18 mouse cellular contexts compared by ENCODE assay signal in genomic region chr5:54034680-54035079, GRCm38 (mm10). TPM values are rescaled to one million over a fixed set of nuclear protein-coding genes. Genes with fewer than 3 reads are reported as not detected.
DNase-seq lines count a peak whose midpoint lies in the region; ATAC-seq and TF ChIP-seq lines count a peak whose summit lies in the region.
"Had no signal": no experiment of that assay in that cellular context is flagged by ENCODE, and none has a peak within 500 bp of the region (broad histone marks: within the 10 kb centered on the region; RNA-seq: fewer than 3 reads in every experiment).

No protein-coding gene starts in this region.

- no peak for ATAC-seq in heart, embryonic 13.5 days (ENCODE audit: extremely low read depth, insufficient number of reproducible peaks, low FRiP score, low TSS enrichment)
- ATAC-seq in lung, embryonic 14.5 days (ENCODE audit: insufficient read depth), result peak; percentile 65; the same call in 1 of the 2 replicates
- ATAC-seq in embryonic facial prominence, embryonic 14.5 days (ENCODE audit: low read depth), result no peak
- ATAC-seq: activated CD4-positive, CD25-positive, alpha-beta regulatory T cell, adult 4 months; intestine, embryonic 16.5 days had no signal

- no peak for TF ChIP-seq CTCF in lung, embryonic 14.5 days (IDR thresholded peaks at IDR 0.05; ENCODE audit: low read depth)
- TF ChIP-seq CTCF in lung, adult 2 months (IDR thresholded peaks at IDR 0.05; ENCODE audit: insufficient read depth, low read length), result no peak

- no peak overlapping the region for H3K4me3 ChIP-seq in heart, embryonic 13.5 days
- no peak overlapping the region for H3K4me3 ChIP-seq in lung, embryonic 14.5 days (ENCODE audit: low read depth, low read length)
- H3K4me3 ChIP-seq in lung, adult 2 months (replicated peaks; ENCODE audit: extremely low read depth, low read depth, low read length), result no peak overlapping the region
- no peak overlapping the region for H3K4me3 ChIP-seq in embryonic facial prominence, embryonic 14.5 days (ENCODE audit: low read depth, low read length)
- H3K4me3 ChIP-seq: heart, embryonic 15.5 days; hindbrain, embryonic 13.5 days had no signal

- WGBS in heart, embryonic 13.5 days, result 30% methylated on average over 1 of the region's 1 CpGs
- WGBS in lung, embryonic 14.5 days, result 51% methylated on average over 1 of the region's 1 CpGs
- WGBS in lung, adult 2 months, result 31% methylated on average over 1 of the region's 1 CpGs
- WGBS in embryonic facial prominence, embryonic 14.5 days, result 53% methylated on average over 1 of the region's 1 CpGs

- TF ChIP-seq POLR2A in lung, adult 2 months (IDR thresholded peaks at IDR 0.05; ENCODE audit: borderline replicate concordance, extremely low read depth, low read depth, low read length), result no peak

- H3K27ac ChIP-seq in heart, embryonic 13.5 days (replicated peaks), result peak overlapping the region; percentile 48; the same call in 1 of the 2 replicates
- peak overlapping the region; percentile 55; the same call in 1 of the 2 replicates for H3K27ac ChIP-seq in lung, embryonic 14.5 days (ENCODE audit: low read depth)
- H3K27ac ChIP-seq in embryonic facial prominence, embryonic 14.5 days (replicated peaks; ENCODE audit: low read depth, low read length), result peak overlapping the region; percentile 58; the same call in 1 of the 2 replicates
- H3K27ac ChIP-seq: hindbrain, embryonic 13.5 days; macrophage had no signal

- no peaks in the 10 kb centered on the region for H3K27me3 ChIP-seq in heart, embryonic 13.5 days (replicated peaks)
- no peaks in the 10 kb centered on the region for H3K27me3 ChIP-seq in lung, embryonic 14.5 days (ENCODE audit: insufficient read depth, low read length)
- H3K27me3 ChIP-seq in embryonic facial prominence, embryonic 14.5 days (replicated peaks; ENCODE audit: control insufficient read depth, insufficient read depth, low read length), result no peaks in the 10 kb centered on the region
- H3K27me3 ChIP-seq: heart, embryonic 15.5 days; hindbrain, embryonic 13.5 days had no signal

- no peaks in the 10 kb centered on the region for H3K9me3 ChIP-seq in heart, embryonic 13.5 days
- H3K9me3 ChIP-seq in lung, embryonic 14.5 days (ENCODE audit: low read depth, low read length), result no peaks in the 10 kb centered on the region
- no peaks in the 10 kb centered on the region for H3K9me3 ChIP-seq in embryonic facial prominence, embryonic 14.5 days (ENCODE audit: control insufficient read depth, low read length)
- H3K9me3 ChIP-seq: heart, embryonic 15.5 days; hindbrain, embryonic 13.5 days had no signal

- no peak overlapping the region for H3K9ac ChIP-seq in heart, embryonic 13.5 days
- no peak overlapping the region for H3K9ac ChIP-seq in lung, embryonic 14.5 days
- no peak overlapping the region for H3K9ac ChIP-seq in embryonic facial prominence, embryonic 14.5 days (ENCODE audit: low read depth, low read length)
- H3K9ac ChIP-seq: heart, embryonic 15.5 days; hindbrain, embryonic 13.5 days had no signal

- H3K4me2 ChIP-seq in heart, embryonic 13.5 days, result no peak overlapping the region
- no peak overlapping the region for H3K4me2 ChIP-seq in lung, embryonic 14.5 days
- no peak overlapping the region for H3K4me2 ChIP-seq in embryonic facial prominence, embryonic 14.5 days (ENCODE audit: low read depth, low read length)
- H3K4me2 ChIP-seq: heart, embryonic 15.5 days; hindbrain, embryonic 13.5 days had no signal

- H3K36me3 ChIP-seq in heart, embryonic 13.5 days, result no peaks in the 10 kb centered on the region
- no peaks in the 10 kb centered on the region for H3K36me3 ChIP-seq in lung, embryonic 14.5 days (ENCODE audit: insufficient read depth)
- no peaks in the 10 kb centered on the region for H3K36me3 ChIP-seq in embryonic facial prominence, embryonic 14.5 days (ENCODE audit: control insufficient read depth, insufficient read depth, low read length)
- H3K36me3 ChIP-seq: heart, embryonic 15.5 days; hindbrain, embryonic 13.5 days had no signal

- peaks cover 17% of the 10 kb centered on the region for H3K4me1 ChIP-seq in heart, embryonic 13.5 days
- H3K4me1 ChIP-seq in lung, embryonic 14.5 days (ENCODE audit: insufficient read depth), result no peaks in the 10 kb centered on the region; the same call in 1 of the 2 replicates
- peaks cover 10% of the 10 kb centered on the region for H3K4me1 ChIP-seq in lung, adult 2 months (ENCODE audit: control insufficient read depth, insufficient read depth, low read length)
- H3K4me1 ChIP-seq in embryonic facial prominence, embryonic 14.5 days (ENCODE audit: control insufficient read depth, insufficient read depth, low read length), result peaks cover 7% of the 10 kb centered on the region; the same call in 1 of the 2 replicates

- no peak for DNase-seq in heart, postnatal 4 days
- peak; percentile 45 for DNase-seq in lung, embryonic 14.5 days
- no peak for DNase-seq in lung, adult 2 months
- DNase-seq in R1 (ENCODE audit: low read depth, low spot score), result peak; percentile 74
- DNase-seq in embryonic facial prominence, embryonic 14.5 days (ENCODE audit: low spot score), result no peak
- no peak for DNase-seq in MN1 (ENCODE audit: low spot score)
- DNase-seq: adrenal gland, postnatal 36 days; cerebellum, adult 9-10 months; gastrocnemius, postnatal 14 days; layer of hippocampus, postnatal 36 days; midbrain, embryonic 14.5 days; thymus, postnatal 4 days had no signal

RNA-seq across cellular contexts. Expression of gene Stim2, which starts 36.4 kb away (rescaled TPM):
- polyA plus RNA-seq in heart, embryonic 13.5 days (2015; fragmentation: Nextera tagmentation; extraction: Ambion mirVana), result 12.0 and 12.2 TPM in 2 replicates
- 10 to 100 TPM; 27.6 to 27.9 TPM for total RNA-seq in heart, postnatal 4 days (2021)
- 28.2 and 30.8 TPM in 2 replicates for polyA plus RNA-seq in lung, embryonic 14.5 days (2014; fragmentation: Nextera tagmentation; extraction: Ambion mirVana)
- polyA plus RNA-seq in lung, adult 2 months (2012; rRNA removed), result 34.2 and 38.7 TPM in 2 replicates
- 30.5 and 38.1 TPM in 2 replicates for polyA plus RNA-seq in embryonic facial prominence, embryonic 14.5 days (2014; fragmentation: Nextera tagmentation; extraction: Ambion mirVana)

Comparison
In these comparisons a context has a peak if more than half of its experiments do, and no peak if none do; other contexts are left out.
1. DNase-seq: peak in lung, embryonic 14.5 days (single experiment) and R1 (single experiment); none in heart, postnatal 4 days (single experiment), lung, adult 2 months (single experiment), embryonic facial prominence, embryonic 14.5 days (single experiment) and MN1 (single experiment).
2. Peak in every context shown above with its lines, with median percentiles within 50 percentile points of each other: H3K27ac ChIP-seq.